Mouse (Mus musculus): ENCODE measurements at regions not wholly inside any gene's neighbourhood (a gene's known extent, or its start where the extent isn't known, plus 50 kb on each side); places are given as distances from the start of the nearest gene placed in this dataset.

GRCm38 (mm10) chr6:103421013-103421933 is 89.1 kb upstream of the Chl1 start:
- no peaks in the 10 kb centered on the region for H3K79me2 ChIP-seq (replicated peaks; ENCODE audit: control insufficient read depth, insufficient read depth, low read length)
- H3K27me3 ChIP-seq (ENCODE audit: control insufficient read depth, insufficient read depth, low read length): no peaks in the 10 kb centered on the region
- DNase-seq: no peak
- no peaks in the 10 kb centered on the region for H3K4me1 ChIP-seq (ENCODE audit: control insufficient read depth, insufficient read depth, low read length)
- WGBS: 24% methylated on average over 1 of the region's 1 CpGs
- H3K27ac ChIP-seq: no peak overlapping the region
- TF ChIP-seq CTCF (IDR thresholded peaks at IDR 0.05): no peak
- TF ChIP-seq POLR2A (IDR thresholded peaks at IDR 0.05; ENCODE audit: insufficient read depth, low read depth, low read length): no peak
- TF ChIP-seq EP300 (IDR thresholded peaks at IDR 0.05; ENCODE audit: insufficient read depth, low read depth, low read length): no peak
- intact Hi-C loops (cut with DNase I): no loop called here
- no peak overlapping the region for H3K9ac ChIP-seq (ENCODE audit: low read depth, low read length)
- H3K36me3 ChIP-seq (ENCODE audit: control insufficient read depth, insufficient read depth, low read length): no peaks in the 10 kb centered on the region
- H3K4me3 ChIP-seq: no peak overlapping the region

- Histone ChIP-seq H3K79me2 (replicated peaks; ENCODE audit: control insufficient read depth, insufficient read depth, low read length) (no peaks in the 10 kb centered on the region), H3K9ac (ENCODE audit: low read depth, low read length) (no peak overlapping the region), H3K27ac (no peak overlapping the region), H3K4me1 (ENCODE audit: control insufficient read depth, insufficient read depth, low read length) (no peaks in the 10 kb centered on the region), H3K36me3 (ENCODE audit: control insufficient read depth, insufficient read depth, low read length) (no peaks in the 10 kb centered on the region), H3K27me3 (ENCODE audit: control insufficient read depth, insufficient read depth, low read length) (no peaks in the 10 kb centered on the region), H3K4me3 (no peak overlapping the region)
- DNase-seq: no peak
- no peak for TF ChIP-seq POLR2A (IDR thresholded peaks at IDR 0.05; ENCODE audit: insufficient read depth, low read depth, low read length)
- TF ChIP-seq CTCF (IDR thresholded peaks at IDR 0.05): no peak
- TF ChIP-seq EP300 (IDR thresholded peaks at IDR 0.05; ENCODE audit: insufficient read depth, low read depth, low read length): no peak
- WGBS: 55% methylated on average over 5 of the region's 5 CpGs
- intact Hi-C loops (cut with DNase I): no loop called here
These were observed 79.3 kb upstream of the Chl1 start for GRCm38 (mm10) chr6:103430933-103431594.

- no peak overlapping the region for H3K27ac ChIP-seq
- no peak overlapping the region for H3K9ac ChIP-seq (ENCODE audit: low read depth, low read length)
- H3K27me3 ChIP-seq (ENCODE audit: control insufficient read depth, insufficient read depth, low read length): no peaks in the 10 kb centered on the region
- no peak overlapping the region for H3K4me3 ChIP-seq
- WGBS: 66% methylated on average over 5 of the region's 5 CpGs
- no peaks in the 10 kb centered on the region for H3K79me2 ChIP-seq (replicated peaks; ENCODE audit: control insufficient read depth, insufficient read depth, low read length)
- no peaks in the 10 kb centered on the region for H3K36me3 ChIP-seq (ENCODE audit: control insufficient read depth, insufficient read depth, low read length)
- no peaks in the 10 kb centered on the region for H3K4me1 ChIP-seq (ENCODE audit: control insufficient read depth, insufficient read depth, low read length)
- TF ChIP-seq CTCF (IDR thresholded peaks at IDR 0.05) (no peak), EP300 (IDR thresholded peaks at IDR 0.05; ENCODE audit: insufficient read depth, low read depth, low read length) (no peak), POLR2A (IDR thresholded peaks at IDR 0.05; ENCODE audit: insufficient read depth, low read depth, low read length) (no peak)
- intact Hi-C loops (cut with DNase I): no loop called here
- no peak for DNase-seq
These were observed 78.8 kb upstream of the Chl1 start for GRCm38 (mm10) chr6:103431595-103431957.

All from heart, adult 2 months (tissue).